Mouse (Mus musculus) small intestine, adult 2 months (tissue): ENCODE measurements at regions not wholly inside any gene's neighbourhood (a gene's known extent, or its start where the extent isn't known, plus 50 kb on each side); places are given as distances from the start of the nearest gene placed in this dataset.

ENCODE experiments used
- CTCF ChIP-seq: fragments of 200-500 bp; IDR thresholded peaks from 2 replicates; pipeline ENCODE4 v1.5.1; 2012; ENCODE audit warnings: low read depth, mild to moderate bottlenecking, control low read depth, inconsistent platforms, low read length, moderate library complexity, mixed read lengths; ENCODE audit not compliant: insufficient replicate concordance, insufficient read length; ENCODE audit errors: extremely low read depth
- POLR2A ChIP-seq: fragments of 200-500 bp; IDR thresholded peaks from 2 replicates; pipeline ENCODE4 v1.6.1; 2012; ENCODE audit warnings: low read depth, mild to moderate bottlenecking, control low read depth, inconsistent platforms, low read length, moderate library complexity

DNA sequence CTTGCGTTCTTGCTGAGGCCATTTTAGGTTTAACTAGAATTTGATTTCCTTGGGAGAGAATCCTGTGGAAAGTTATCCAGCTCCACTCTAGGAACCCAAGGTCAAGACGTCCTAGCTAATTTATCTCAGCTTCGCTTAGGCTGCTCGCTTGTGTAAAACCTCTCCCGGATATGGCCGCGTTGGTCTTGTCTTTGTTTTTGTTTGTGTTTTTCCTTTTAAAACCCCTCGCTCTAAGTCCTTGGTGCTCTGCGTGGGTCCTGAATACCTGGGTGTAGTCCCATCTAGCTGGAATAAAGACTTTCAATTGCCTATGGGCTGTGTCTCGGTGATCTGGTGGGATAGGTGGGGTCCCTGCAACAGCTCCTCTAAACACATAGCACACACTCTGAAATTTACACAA lies 144.2 kb downstream of the Ndfip2 start:
- TF ChIP-seq CTCF (no peak), POLR2A (no peak)
